Mouse (Mus musculus) Patski (cell line): ENCODE measurements at regions not wholly inside any gene's neighbourhood (a gene's known extent, or its start where the extent isn't known, plus 50 kb on each side); places are given as distances from the start of the nearest gene placed in this dataset.

Source experiments
- ATAC-seq: fragments of 100-300 bp; one replicate; pipeline ENCODE4 v1.8.0; 2021
- CTCF ChIA-PET: fragments of 350-600 bp; sonication (Branson Sonifier 250); formaldehyde crosslinking; loops from one replicate; lab custom pipeline; 2022; ENCODE audit warnings: inconsistent platforms; lab: Charles Lee
- POLR2A ChIA-PET: fragments of 350-600 bp; sonication (Branson Sonifier 250); formaldehyde crosslinking; loops from one replicate; lab custom pipeline; 2022; ENCODE audit warnings: antibody characterized with exemption, inconsistent platforms; lab: Charles Lee
- DNase-seq: peaks from one replicate; pipeline ENCODE4 v3.0.0-alpha.2; 2011; ENCODE audit warnings: low read depth, low spot score
- H3K27me3 ChIP-seq: fragments of 371-371 bp; one replicate; pipeline ENCODE4 v1.5.1; 2021
- CTCF ChIP-seq: fragments of 100-300 bp; IDR thresholded peaks from one replicate; pipeline ENCODE4 v1.5.1; 2021
- in situ Hi-C: fragments of 300-500 bp; cut with MboI; formaldehyde crosslinking; loops from 3 replicates; pipeline ENCODE4 v1.11.1; 2018; ENCODE audit warnings: low pct_unique_long_range_greater_than_20kb, mixed read lengths

DNA sequence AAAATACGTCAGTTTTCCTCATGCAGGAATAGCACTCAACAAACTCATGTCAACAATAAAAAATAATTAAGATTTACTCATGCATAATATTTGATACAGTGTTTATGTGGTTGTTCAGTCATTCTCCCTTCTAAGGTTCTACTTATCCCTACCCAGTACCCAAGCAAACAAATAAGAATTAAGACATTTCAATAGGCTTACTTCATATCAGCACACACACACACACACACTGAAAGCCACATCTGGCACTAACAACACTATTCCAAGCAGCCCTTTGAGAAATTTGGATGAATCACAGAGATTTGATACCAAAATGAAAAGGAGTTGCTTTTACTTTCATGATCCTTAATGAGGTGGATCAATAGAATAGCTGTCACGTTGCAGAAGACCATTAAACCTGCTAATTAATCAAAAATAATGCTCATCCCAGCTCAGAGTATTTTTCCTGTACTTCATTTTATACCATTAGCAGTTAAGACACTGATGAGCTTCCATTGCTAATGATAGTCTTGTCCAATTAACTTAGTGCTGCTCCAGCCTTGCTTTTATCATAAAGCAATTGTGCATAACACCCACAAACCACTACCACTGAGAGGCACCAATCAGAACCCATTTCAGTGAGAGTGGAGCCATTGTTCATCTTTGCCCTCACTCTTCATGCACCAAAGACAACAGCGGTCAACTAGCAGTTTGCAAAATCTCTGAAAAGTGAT is 188.3 kb downstream of the Arl4a start:
- no peaks in the 10 kb centered on the region for H3K27me3 ChIP-seq
- in situ Hi-C loops, result no loop called here
- ATAC-seq, result no peak
- ChIA-PET POLR2A (no interaction called here), CTCF (no interaction called here)
- no peak for TF ChIP-seq CTCF
- DNase-seq, result no peak

DNA sequence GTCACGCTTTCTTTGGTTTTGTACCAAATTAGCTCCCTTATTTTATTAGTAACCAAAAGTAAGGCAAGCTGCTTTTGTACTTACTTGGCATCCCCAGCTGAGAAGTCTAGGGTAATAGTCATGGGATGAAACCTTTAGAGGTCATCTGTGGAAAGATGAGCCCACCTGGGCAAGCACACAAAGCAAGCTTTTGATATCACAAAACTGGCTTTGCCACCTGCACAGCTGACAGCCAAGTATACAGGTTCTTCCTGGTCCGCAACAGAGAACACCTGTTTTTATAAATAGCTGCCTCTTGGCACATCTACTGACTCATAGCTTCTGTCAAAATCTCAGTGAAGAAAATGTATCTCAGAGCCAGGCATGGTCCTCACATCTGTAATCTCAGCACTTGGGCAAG is 197.2 kb downstream of the Arl4a start:
- CTCF ChIA-PET, result no interaction called here
- in situ Hi-C loops, result no loop called here
- POLR2A ChIA-PET, result no interaction called here
- DNase-seq (no peak), ATAC-seq (no peak)
- no peaks in the 10 kb centered on the region for H3K27me3 ChIP-seq
- TF ChIP-seq CTCF, result no peak

DNA sequence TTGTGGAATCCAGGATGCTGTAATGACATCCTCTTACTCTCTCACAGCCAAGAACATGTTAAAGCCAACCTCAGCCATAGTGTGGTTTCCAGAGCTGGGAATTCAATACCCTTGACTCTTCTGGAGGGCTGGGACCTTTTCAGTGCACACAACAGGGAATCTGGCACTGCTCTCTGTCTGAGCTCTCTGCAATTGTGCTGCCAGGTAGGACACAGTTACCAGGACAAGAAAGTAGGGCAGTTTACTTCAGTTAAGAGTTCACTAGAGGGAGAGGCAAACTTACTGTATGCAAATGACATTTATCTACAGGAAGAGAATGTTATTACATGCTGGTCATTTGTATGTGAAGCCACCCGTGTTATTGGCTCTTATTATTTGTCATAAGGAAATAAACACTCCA is 197.6 kb downstream of the Arl4a start:
- no peak for ATAC-seq
- no peak for DNase-seq
- ChIA-PET POLR2A (no interaction called here), CTCF (no interaction called here)
- H3K27me3 ChIP-seq, result no peaks in the 10 kb centered on the region
- in situ Hi-C loops, result no loop called here
- TF ChIP-seq CTCF, result no peak

DNA sequence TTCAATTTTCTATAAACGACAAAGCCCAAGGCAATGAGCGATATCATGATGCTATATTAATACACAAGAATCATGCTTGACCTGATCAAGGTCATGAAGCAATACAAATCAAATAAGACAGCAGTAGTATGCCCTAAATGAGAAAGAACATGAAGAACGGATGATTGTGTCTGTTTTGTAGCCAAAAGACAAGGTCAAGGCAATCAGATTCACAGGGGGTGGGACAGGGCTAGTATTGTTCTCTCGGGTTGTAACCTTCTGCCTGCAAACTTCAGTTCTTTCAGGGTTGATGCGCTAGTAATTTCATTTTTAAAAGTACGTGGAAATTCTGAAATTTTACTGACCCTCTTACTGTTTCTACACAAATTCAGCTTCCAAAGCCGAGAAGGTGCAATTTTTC is 206.7 kb downstream of the Arl4a start:
- in situ Hi-C loops, result no loop called here
- ChIA-PET CTCF (no interaction called here), POLR2A (no interaction called here)
- no peak for TF ChIP-seq CTCF
- DNase-seq (no peak), ATAC-seq (no peak)
- peaks cover 9% of the 10 kb centered on the region for H3K27me3 ChIP-seq

DNA sequence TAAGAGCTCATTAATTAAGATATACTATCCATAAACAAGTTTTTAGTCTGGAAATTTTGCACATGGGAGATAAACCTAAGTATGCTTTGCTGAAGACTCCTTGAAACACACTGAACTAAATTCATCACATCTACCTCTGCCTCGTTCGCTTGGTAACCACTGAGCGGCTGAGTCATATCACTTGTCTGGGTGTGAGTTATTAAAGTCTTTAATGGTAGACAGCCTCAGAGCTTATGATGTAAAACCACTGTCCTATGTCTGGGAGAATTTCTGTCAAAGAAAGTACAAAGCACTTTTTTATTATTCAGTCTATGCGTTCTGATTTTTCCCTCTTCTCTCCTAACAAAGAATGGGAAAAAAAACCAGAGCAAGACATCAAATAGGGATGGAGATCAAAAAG is 207.3 kb downstream of the Arl4a start:
- CTCF ChIA-PET, result no interaction called here
- no peak for ATAC-seq
- TF ChIP-seq CTCF, result no peak
- POLR2A ChIA-PET, result no interaction called here
- peak; percentile 6 for DNase-seq
- in situ Hi-C loops, result no loop called here
- peaks cover 9% of the 10 kb centered on the region for H3K27me3 ChIP-seq

DNA sequence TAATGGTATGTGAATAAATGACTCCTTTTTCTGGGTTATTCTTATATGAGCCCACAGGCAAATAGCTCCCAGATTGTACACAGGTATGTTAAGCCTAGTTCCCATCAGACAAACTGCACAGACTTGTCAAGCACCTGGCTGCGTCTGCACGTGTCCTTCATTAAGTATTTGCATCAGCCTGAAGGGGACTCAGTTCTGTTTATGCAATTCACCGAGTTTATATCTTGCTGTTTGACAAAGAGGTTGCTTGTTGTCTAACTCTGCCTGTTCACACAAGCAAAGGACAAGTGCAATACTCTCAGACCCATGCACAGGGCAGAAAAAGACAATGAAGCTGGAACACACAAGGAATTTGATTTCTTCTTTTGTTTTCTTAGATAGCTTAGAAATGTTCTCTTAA is 215.2 kb downstream of the Arl4a start:
- in situ Hi-C loops, result no loop called here
- POLR2A ChIA-PET, result no interaction called here
- CTCF ChIA-PET, result no interaction called here

DNA sequence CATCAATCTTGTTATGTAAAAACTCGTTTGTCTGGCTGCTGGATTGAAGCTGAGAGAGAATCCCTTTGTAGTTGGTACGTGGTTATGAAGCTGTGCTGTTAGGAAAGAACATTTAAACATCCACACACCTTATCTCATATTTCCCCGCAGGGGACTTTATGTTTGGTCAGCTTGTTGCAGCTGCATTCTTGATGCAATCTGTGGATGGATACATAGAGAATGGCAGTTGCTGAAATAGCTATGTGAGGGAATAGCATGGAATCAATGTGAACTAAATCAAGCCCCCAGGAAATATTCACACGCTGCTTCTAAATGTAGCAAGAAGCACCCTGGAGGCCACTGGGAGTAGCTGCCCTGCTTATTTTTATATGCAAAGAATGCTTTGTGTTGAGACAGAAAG is 236.3 kb downstream of the Arl4a start:
- ChIA-PET CTCF (no interaction called here), POLR2A (no interaction called here)
- ATAC-seq, result no peak
- TF ChIP-seq CTCF, result no peak
- DNase-seq, result no peak
- H3K27me3 ChIP-seq, result no peaks in the 10 kb centered on the region
- in situ Hi-C loops, result no loop called here

More for the DNA sequence above, 215.2 kb downstream of the Arl4a start:
- DNase-seq, result no peak
- TF ChIP-seq CTCF, result no peak
- no peak for ATAC-seq
- no peaks in the 10 kb centered on the region for H3K27me3 ChIP-seq

DNA sequence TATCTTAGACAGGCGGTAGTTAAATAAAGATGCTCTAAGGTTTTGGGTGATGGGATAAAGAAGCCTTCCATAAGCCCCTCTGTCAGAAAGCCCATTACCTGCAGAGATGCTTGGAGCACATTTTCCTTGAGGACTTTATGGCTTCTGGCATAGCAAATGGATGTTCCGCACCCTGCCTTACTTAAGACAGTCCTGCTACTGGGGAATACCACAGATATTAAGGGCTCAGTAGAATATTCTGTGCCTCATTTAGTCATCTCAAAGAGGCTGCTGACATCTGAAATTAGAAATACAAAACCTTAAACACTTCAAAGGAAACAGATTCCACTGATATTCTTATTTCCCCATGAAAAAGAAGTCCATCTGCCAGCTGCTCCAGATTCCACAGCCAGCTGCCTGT is 240.0 kb downstream of the Arl4a start:
- POLR2A ChIA-PET, result no interaction called here
- in situ Hi-C loops, result no loop called here
- CTCF ChIA-PET, result no interaction called here
- H3K27me3 ChIP-seq, result no peaks in the 10 kb centered on the region
- TF ChIP-seq CTCF, result no peak
- ATAC-seq (no peak), DNase-seq (no peak)

DNA sequence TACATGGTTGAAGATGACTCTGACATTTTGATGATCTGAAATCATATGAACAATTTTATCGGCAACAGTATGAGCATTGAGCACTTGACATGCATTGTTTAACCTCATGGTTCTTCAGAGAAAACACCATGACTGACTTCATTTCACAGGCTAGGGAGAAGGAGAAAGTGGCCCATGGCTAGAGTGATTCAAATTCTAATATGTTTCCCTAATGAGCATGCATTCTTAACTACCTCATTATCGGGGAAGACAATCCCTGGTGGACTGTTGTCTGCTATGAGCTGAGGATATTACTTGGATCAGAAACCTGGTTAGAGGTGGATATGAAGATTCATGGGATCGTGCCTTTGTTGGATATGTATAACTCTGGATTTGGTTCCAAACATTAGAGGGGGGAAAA is 240.9 kb downstream of the Arl4a start:
- H3K27me3 ChIP-seq, result peaks cover 4% of the 10 kb centered on the region
- DNase-seq (no peak), ATAC-seq (no peak)
- in situ Hi-C loops, result no loop called here
- CTCF ChIA-PET, result no interaction called here
- POLR2A ChIA-PET, result no interaction called here
- TF ChIP-seq CTCF, result no peak

DNA sequence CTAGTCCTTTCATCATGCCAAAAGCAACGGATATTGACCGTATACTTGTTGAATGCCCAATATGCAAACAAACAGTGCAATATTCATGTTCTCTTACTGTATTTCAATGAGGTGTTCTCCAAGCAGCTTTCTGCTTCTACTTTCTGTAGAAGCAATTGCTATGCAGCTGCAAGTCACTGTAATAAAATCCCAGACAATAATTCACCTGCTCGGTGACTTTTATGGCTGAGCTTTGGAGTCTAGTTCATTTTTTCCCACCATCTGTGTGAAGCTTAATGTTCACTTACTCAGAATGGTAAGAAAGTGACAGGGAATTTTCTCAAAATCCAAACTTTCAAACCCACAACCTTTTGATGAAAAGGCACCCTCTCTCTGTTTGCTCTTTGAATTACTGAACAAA is 252.8 kb downstream of the Arl4a start:
- POLR2A ChIA-PET, result no interaction called here
- in situ Hi-C loops, result no loop called here
- TF ChIP-seq CTCF, result no peak
- DNase-seq (no peak), ATAC-seq (no peak)
- H3K27me3 ChIP-seq, result peaks cover 16% of the 10 kb centered on the region
- CTCF ChIA-PET, result no interaction called here

DNA sequence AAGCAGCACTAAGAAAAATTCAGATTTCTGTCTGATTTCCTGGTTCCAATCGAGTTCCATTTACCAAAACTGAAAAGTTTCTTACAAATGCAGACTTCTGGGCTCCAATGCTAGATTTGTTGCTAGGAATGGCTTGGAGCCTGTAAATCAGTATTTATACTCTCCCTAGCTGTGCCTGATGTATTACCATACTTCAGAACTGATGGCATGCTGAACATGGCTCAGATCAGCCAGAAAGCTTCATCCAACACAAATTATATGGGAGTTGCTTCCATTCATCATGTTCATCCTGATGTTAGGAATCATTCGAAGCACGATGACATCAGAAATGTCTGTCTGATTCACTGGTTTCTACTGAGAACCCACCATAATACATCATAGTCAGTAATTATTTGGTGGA is 253.3 kb downstream of the Arl4a start:
- ATAC-seq, result no peak

DNA sequence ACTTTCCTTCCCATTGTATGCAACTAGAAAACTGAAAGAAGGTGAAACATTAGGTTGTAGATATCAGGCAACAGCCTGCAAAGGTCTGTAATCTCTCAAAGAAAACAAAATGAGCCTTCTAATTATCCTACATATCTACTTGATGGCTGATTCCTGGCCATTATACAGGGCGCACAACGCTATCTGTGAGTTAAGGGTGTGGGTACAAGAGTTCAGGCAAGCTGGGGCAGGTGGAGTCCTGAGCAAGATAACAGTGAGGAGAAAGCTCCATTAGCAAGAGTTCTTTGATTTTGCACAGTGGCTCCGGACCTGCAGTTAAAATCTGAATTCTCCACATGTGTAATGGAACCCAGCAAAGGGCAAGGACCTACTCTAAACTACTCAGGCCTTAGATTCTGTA is 261.7 kb downstream of the Arl4a start:
- POLR2A ChIA-PET, result no interaction called here

More for the DNA sequence above, 253.3 kb downstream of the Arl4a start:
- CTCF ChIA-PET, result no interaction called here
- in situ Hi-C loops, result no loop called here
- no peak for TF ChIP-seq CTCF
- no peak for DNase-seq
- peaks cover 16% of the 10 kb centered on the region for H3K27me3 ChIP-seq
- POLR2A ChIA-PET, result no interaction called here

More for the DNA sequence above, 261.7 kb downstream of the Arl4a start:
- DNase-seq, result no peak
- peaks cover 25% of the 10 kb centered on the region for H3K27me3 ChIP-seq
- no peak for TF ChIP-seq CTCF
- no peak for ATAC-seq
- CTCF ChIA-PET, result no interaction called here
- in situ Hi-C loops, result no loop called here
